Mouse (Mus musculus) skeletal muscle tissue, adult 2 months (tissue): Measurements from ENCODE around the gene Fam193a.
A peak's percentile ranks its signal among the peaks of the same experiment; 100 is the strongest.

ENCODE experiments used
- DNase-seq: peaks from one replicate; pipeline ENCODE4 v3.0.0-alpha.2; 2012; ENCODE audit warnings: low read depth, low spot score

Fam193a gene

GRCm38 (mm10) chr5:34369341-34370021 is at the start of gene Fam193a:
Gene Fam193a (plus strand): TSS chr5:34369933.
- peak; percentile 95 for DNase-seq

- DNase-seq = no peak
Measured at GRCm38 (mm10) chr5:34321236-34321635, 48.5 kb upstream of the Fam193a start.

- no peak for DNase-seq
Measured at GRCm38 (mm10) chr5:34325286-34325685, 44.4 kb upstream of the Fam193a start.

GRCm38 (mm10) chr5:34326249-34326691 is 43.5 kb upstream of the Fam193a start:
- no peak for DNase-seq

- no peak for DNase-seq
Measured at GRCm38 (mm10) chr5:34326875-34327576, 42.7 kb upstream of the Fam193a start.

GRCm38 (mm10) chr5:34330136-34330535 is 39.6 kb upstream of the Fam193a start:
- DNase-seq = no peak

- DNase-seq = no peak
Measured at GRCm38 (mm10) chr5:34334081-34334480, 35.7 kb upstream of the Fam193a start.

- DNase-seq = no peak
Measured at GRCm38 (mm10) chr5:34335539-34336096, 34.1 kb upstream of the Fam193a start.

GRCm38 (mm10) chr5:34336097-34336774 is 33.5 kb upstream of the Fam193a start, which contains the start of gene Rnf4:
Gene Rnf4 (plus strand): TSS chr5:34336289.
- DNase-seq = peak; percentile 96

GRCm38 (mm10) chr5:34336775-34337450 is 32.8 kb upstream of the Fam193a start:
- DNase-seq = peak; percentile 12

GRCm38 (mm10) chr5:34340246-34340645 is 29.5 kb upstream of the Fam193a start:
- DNase-seq = no peak

- DNase-seq = no peak
Measured at GRCm38 (mm10) chr5:34352084-34352631, 17.6 kb upstream of the Fam193a start.

GRCm38 (mm10) chr5:34360261-34360660 is 9.5 kb upstream of the Fam193a start:
- no peak for DNase-seq

GRCm38 (mm10) chr5:34363115-34363514 is 6.6 kb upstream of the Fam193a start:
- no peak for DNase-seq

GRCm38 (mm10) chr5:34368551-34369290 is 1.0 kb upstream of the Fam193a start:
- DNase-seq = no peak

- peak; percentile 7 for DNase-seq
Measured at GRCm38 (mm10) chr5:34370022-34370823, 490 bp downstream of the Fam193a start.

GRCm38 (mm10) chr5:34370840-34371239 is 1.1 kb downstream of the Fam193a start:
- DNase-seq = no peak

- no peak for DNase-seq
Measured at GRCm38 (mm10) chr5:34372141-34372540, 2.4 kb downstream of the Fam193a start.

- no peak for DNase-seq
Measured at GRCm38 (mm10) chr5:34372541-34372940, 2.8 kb downstream of the Fam193a start.

GRCm38 (mm10) chr5:34378787-34379186 is 9.1 kb downstream of the Fam193a start:
- no peak for DNase-seq
